Mouse (Mus musculus) kidney, embryonic 14.5 days (tissue): ENCODE measurements around the gene Eps8. TPM values are rescaled to one million over a fixed set of nuclear protein-coding genes. Genes with fewer than 3 reads are reported as not detected.

Experiments
- ATAC-seq: fragments of 200-750 bp; cut with Nextera tagmentation; 2 replicates; pipeline ENCODE4 v1.8.0; 2017; ENCODE audit warnings: moderate number of reproducible peaks, mild to moderate bottlenecking, moderate TSS enrichment, moderate library complexity; ENCODE audit not compliant: low FRiP score, low TSS enrichment
- H3K27ac ChIP-seq: fragments of 300-500 bp; sonication (generic); 2 replicates; pipeline ENCODE4 v1.5.1; 2014; ENCODE audit warnings: low read depth, mild to moderate bottlenecking, low read length, moderate library complexity, mixed read lengths
- H3K27me3 ChIP-seq: fragments of 300-500 bp; sonication (generic); 2 replicates; pipeline ENCODE4 v1.6.1; 2014; ENCODE audit warnings: mild to moderate bottlenecking, low read length; ENCODE audit not compliant: control insufficient read depth, insufficient read depth
- H3K36me3 ChIP-seq: fragments of 300-500 bp; sonication (generic); 2 replicates; pipeline ENCODE4 v1.6.1; 2014; ENCODE audit warnings: low read length, mixed read lengths; ENCODE audit not compliant: control insufficient read depth, insufficient read depth
- H3K4me1 ChIP-seq: fragments of 300-500 bp; sonication (generic); 2 replicates; pipeline ENCODE4 v1.6.1; 2014; ENCODE audit warnings: low read length, mixed read lengths; ENCODE audit not compliant: control insufficient read depth, insufficient read depth
- H3K4me2 ChIP-seq: fragments of 300-500 bp; sonication (generic); replicated peaks from 2 replicates; pipeline ENCODE4 v1.6.1; 2014; ENCODE audit warnings: low read depth, mild to moderate bottlenecking, low read length
- H3K4me3 ChIP-seq: fragments of 300-500 bp; sonication (generic); 2 replicates; pipeline ENCODE4 v1.5.1; 2014; ENCODE audit warnings: mild to moderate bottlenecking, low read length
- H3K9ac ChIP-seq: fragments of 300-500 bp; sonication (generic); 2 replicates; pipeline ENCODE4 v1.6.1; 2014; ENCODE audit warnings: low read depth, mild to moderate bottlenecking, low read length, moderate library complexity
- H3K9me3 ChIP-seq: fragments of 300-500 bp; sonication (generic); 2 replicates; pipeline ENCODE4 v1.6.1; 2016; ENCODE audit warnings: low read length; ENCODE audit not compliant: control insufficient read depth
- WGBS: fragments of 180-500 bp; shearing (Covaris S2); extraction: QIAGEN DNeasy Blood & Tissue Kit; methylation state at CpG from one replicate; pipeline ENCODE4 v1.1.7; 2014; 5-methylcytosine and 5-hydroxymethylcytosine counted together
- polyA plus RNA-seq: library from polyadenylated mRNA; unstranded; fragments of >200 nt; fragmentation: Nextera tagmentation; extraction: Ambion mirVana; gene quantifications from 2 replicates; pipeline ENCODE4 v1.2.1, GENCODE M21; 2014

Gene Eps8
- polyA plus RNA-seq, 1 experiment from 2014 or later, result 28.5 TPM

DNA sequence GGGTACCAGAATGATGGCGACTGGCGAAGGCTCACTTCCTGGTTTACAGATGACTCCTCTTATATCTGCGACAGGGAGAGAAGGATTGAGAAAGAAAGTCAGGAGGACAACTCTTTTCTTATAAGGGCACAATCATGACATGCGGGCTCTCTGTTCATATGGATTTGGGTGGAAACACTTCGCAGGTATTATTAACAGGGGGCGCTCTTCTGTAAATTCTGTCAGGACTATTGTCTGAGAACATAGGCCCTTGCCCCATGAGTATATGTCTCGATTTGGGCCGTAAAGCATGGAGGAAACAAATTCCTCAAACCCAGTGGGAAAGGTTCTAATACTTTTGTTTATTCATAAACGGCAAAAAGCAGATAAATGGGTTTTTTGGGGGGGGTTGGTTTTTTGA, 16.1 kb upstream of the Eps8 start:
- no peaks in the 10 kb centered on the region for H3K9me3 ChIP-seq
- no peak overlapping the region for H3K27ac ChIP-seq
- no peaks in the 10 kb centered on the region for H3K36me3 ChIP-seq
- 94% methylated on average over 9 of the region's 9 CpGs for WGBS
- H3K4me3 ChIP-seq, result no peak overlapping the region
- no peaks in the 10 kb centered on the region for H3K4me1 ChIP-seq
- no peaks in the 10 kb centered on the region for H3K27me3 ChIP-seq
- no peak overlapping the region for H3K9ac ChIP-seq
- no peak overlapping the region for H3K4me2 ChIP-seq
- no peak for ATAC-seq

DNA sequence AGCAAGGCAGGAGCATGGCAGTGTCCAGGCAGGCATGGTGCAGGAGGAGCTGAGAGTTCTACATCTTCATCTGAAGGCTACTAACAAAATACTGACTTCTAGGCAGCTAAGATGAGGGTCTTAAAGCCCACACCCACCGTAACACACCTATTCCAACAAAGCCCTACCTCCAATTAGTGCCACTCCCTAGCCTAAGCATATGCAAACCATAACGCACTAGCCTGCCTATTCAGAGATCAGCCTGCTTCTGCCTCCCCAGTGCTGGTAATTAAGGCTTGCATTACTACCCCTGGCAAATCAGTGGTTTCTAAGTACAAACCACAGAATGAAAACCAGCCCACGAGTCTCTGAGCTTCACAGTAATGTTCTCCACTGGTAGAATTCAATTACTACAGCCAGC, 15.2 kb upstream of the Eps8 start:
- no peaks in the 10 kb centered on the region for H3K36me3 ChIP-seq
- H3K27me3 ChIP-seq, result no peaks in the 10 kb centered on the region
- WGBS, result 89% methylated on average over 3 of the region's 3 CpGs
- no peaks in the 10 kb centered on the region for H3K9me3 ChIP-seq
- ATAC-seq, result no peak
- no peak overlapping the region for H3K9ac ChIP-seq
- H3K4me1 ChIP-seq, result no peaks in the 10 kb centered on the region
- H3K4me2 ChIP-seq, result no peak overlapping the region
- no peak overlapping the region for H3K27ac ChIP-seq
- no peak overlapping the region for H3K4me3 ChIP-seq

- Histone ChIP-seq H3K9ac (no peak overlapping the region), H3K4me1 (no peaks in the 10 kb centered on the region), H3K4me3 (no peak overlapping the region), H3K27me3 (no peaks in the 10 kb centered on the region), H3K27ac (no peak overlapping the region), H3K9me3 (no peaks in the 10 kb centered on the region), H3K36me3 (no peaks in the 10 kb centered on the region), H3K4me2 (no peak overlapping the region)
- ATAC-seq, result no peak
- 94% methylated on average over 1 of the region's 1 CpGs for WGBS
Measured at GRCm38 (mm10) chr6:137669433-137669832, 14.8 kb upstream of the Eps8 start.

DNA sequence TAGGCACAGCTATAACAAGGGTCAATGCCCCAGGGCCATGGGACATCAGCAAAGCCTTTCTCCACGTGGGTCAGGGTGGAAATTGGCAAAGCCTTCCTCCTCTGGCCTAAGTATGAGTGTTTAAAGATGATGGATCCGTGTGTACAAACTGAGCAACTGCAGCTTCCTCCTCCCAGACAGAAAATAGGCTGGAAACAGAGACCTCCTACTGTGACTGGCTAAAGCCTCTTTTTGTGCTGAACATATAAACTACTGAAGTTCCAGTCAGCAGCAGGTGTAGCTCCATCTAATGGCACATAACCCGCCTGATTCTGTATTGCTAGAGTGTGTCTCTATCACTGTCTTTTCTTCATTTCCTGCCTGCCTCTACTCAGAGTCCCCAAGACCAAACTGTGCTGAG, 13.7 kb upstream of the Eps8 start:
- WGBS, result 71% methylated on average over 3 of the region's 3 CpGs
- ATAC-seq, result no peak
- no peaks in the 10 kb centered on the region for H3K27me3 ChIP-seq

GRCm38 (mm10) chr6:137667665-137668064, 13.0 kb upstream of the Eps8 start:
- no peak for ATAC-seq
- no peak overlapping the region for H3K9ac ChIP-seq
- H3K36me3 ChIP-seq, result no peaks in the 10 kb centered on the region
- H3K9me3 ChIP-seq, result no peaks in the 10 kb centered on the region
- H3K4me1 ChIP-seq, result no peaks in the 10 kb centered on the region
- WGBS, result 76% methylated on average over 3 of the region's 3 CpGs
- no peak overlapping the region for H3K4me3 ChIP-seq
- no peaks in the 10 kb centered on the region for H3K27me3 ChIP-seq
- no peak overlapping the region for H3K27ac ChIP-seq
- H3K4me2 ChIP-seq, result no peak overlapping the region

More for the DNA sequence above, 13.7 kb upstream of the Eps8 start:
- no peaks in the 10 kb centered on the region for H3K4me1 ChIP-seq
- no peak overlapping the region for H3K4me2 ChIP-seq
- H3K4me3 ChIP-seq, result no peak overlapping the region
- no peak overlapping the region for H3K9ac ChIP-seq
- no peaks in the 10 kb centered on the region for H3K9me3 ChIP-seq
- H3K36me3 ChIP-seq, result no peaks in the 10 kb centered on the region
- H3K27ac ChIP-seq, result no peak overlapping the region

- WGBS, result 69% methylated on average over 3 of the region's 3 CpGs
- H3K4me2 ChIP-seq, result no peak overlapping the region
- no peak overlapping the region for H3K9ac ChIP-seq
- H3K9me3 ChIP-seq, result no peaks in the 10 kb centered on the region
- H3K27ac ChIP-seq, result no peak overlapping the region
- H3K27me3 ChIP-seq, result no peaks in the 10 kb centered on the region
- H3K36me3 ChIP-seq, result no peaks in the 10 kb centered on the region
- H3K4me1 ChIP-seq, result no peaks in the 10 kb centered on the region
- no peak for ATAC-seq
- H3K4me3 ChIP-seq, result no peak overlapping the region
Measured at GRCm38 (mm10) chr6:137664936-137665335, 10.3 kb upstream of the Eps8 start.

GRCm38 (mm10) chr6:137661583-137662365, 7.1 kb upstream of the Eps8 start:
- 95% methylated on average over 23 of the region's 23 CpGs for WGBS
- H3K9me3 ChIP-seq, result no peaks in the 10 kb centered on the region
- H3K4me3 ChIP-seq, result no peak overlapping the region
- no peak overlapping the region for H3K27ac ChIP-seq
- no peaks in the 10 kb centered on the region for H3K36me3 ChIP-seq
- H3K27me3 ChIP-seq, result no peaks in the 10 kb centered on the region
- H3K9ac ChIP-seq, result no peak overlapping the region
- H3K4me1 ChIP-seq, result no peaks in the 10 kb centered on the region
- no peak overlapping the region for H3K4me2 ChIP-seq
- no peak for ATAC-seq

DNA sequence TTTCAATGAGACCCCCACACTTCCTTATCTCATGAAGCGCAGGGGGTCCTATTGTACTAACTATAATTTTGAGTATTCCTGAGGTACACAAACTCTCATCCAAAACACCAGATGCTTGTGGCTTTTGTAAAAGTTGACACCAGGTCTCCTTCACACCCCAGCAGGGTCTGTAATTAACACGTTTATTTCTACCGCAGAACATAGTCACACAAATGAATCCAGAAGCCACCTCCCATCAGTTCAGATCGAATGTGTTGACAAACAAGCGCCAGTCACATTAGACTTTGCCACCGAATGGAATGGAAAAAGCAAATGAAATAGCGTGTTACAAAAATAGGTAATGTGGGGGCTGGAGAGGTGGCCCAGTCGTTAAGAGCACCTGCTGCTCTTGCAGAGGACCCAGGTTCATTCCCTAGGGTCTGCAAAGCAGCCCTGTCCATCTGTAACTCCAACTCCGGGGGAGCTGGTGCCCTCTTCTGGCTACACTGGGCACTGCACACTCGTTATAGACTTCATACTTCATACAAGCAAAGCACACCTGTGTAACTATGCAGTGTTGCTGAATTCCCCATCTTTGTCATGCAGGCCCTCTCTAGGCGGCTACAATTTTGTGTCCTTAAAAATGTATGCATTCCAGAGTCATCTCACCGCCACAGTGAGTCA, 3.9 kb upstream of the Eps8 start:
- no peaks in the 10 kb centered on the region for H3K4me1 ChIP-seq
- no peaks in the 10 kb centered on the region for H3K27me3 ChIP-seq
- WGBS, result 79% methylated on average over 12 of the region's 12 CpGs
- no peak overlapping the region for H3K9ac ChIP-seq
- H3K9me3 ChIP-seq, result no peaks in the 10 kb centered on the region
- H3K27ac ChIP-seq, result no peak overlapping the region
- H3K4me3 ChIP-seq, result no peak overlapping the region
- no peaks in the 10 kb centered on the region for H3K36me3 ChIP-seq
- ATAC-seq, result no peak
- no peak overlapping the region for H3K4me2 ChIP-seq

DNA sequence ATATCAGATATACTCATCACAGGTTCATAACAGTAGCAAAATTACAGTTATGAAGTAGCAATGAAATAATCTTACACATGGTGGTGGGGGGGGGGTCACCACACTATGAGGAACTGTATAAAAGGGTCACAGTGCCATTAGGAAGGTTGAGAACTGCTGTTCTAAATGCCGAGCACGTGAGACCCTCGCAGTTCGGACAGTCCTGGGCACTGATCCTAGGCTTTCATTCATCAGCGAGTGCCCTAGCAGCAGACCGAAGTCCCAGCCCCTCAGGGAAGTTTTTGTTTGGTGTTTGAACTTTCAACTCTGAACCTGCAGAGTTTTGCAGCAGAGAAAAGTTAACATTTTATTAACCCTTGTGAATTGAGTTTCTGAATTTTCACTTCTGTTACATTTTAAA, 2.5 kb upstream of the Eps8 start:
- no peaks in the 10 kb centered on the region for H3K9me3 ChIP-seq
- H3K4me1 ChIP-seq, result no peaks in the 10 kb centered on the region
- ATAC-seq, result no peak
- H3K27me3 ChIP-seq, result no peaks in the 10 kb centered on the region
- H3K27ac ChIP-seq, result no peak overlapping the region
- no peak overlapping the region for H3K9ac ChIP-seq
- H3K4me3 ChIP-seq, result no peak overlapping the region
- H3K36me3 ChIP-seq, result no peaks in the 10 kb centered on the region
- no peak overlapping the region for H3K4me2 ChIP-seq
- 79% methylated on average over 6 of the region's 6 CpGs for WGBS
